Mouse (Mus musculus) myocyte (in vitro differentiated cells): ENCODE measurements around the gene Shroom1.

Experiments
- CEBPB ChIP-seq: IDR thresholded peaks from 2 replicates; pipeline ENCODE4 v1.6.1; 2011; ENCODE audit warnings: mild to moderate bottlenecking, moderate library complexity; ENCODE audit not compliant: poor library complexity, insufficient read depth, severe bottlenecking
- E2F4 ChIP-seq: IDR thresholded peaks from one replicate; pipeline ENCODE4 v1.6.1; 2011; ENCODE audit warnings: mild to moderate bottlenecking, control low read depth, moderate library complexity; ENCODE audit not compliant: insufficient read depth
- MAX ChIP-seq: IDR thresholded peaks from one replicate; pipeline ENCODE4 v1.6.1; 2011; ENCODE audit warnings: low read depth, mild to moderate bottlenecking, control low read depth
- MYOG ChIP-seq, 3 experiments: IDR thresholded peaks; one replicate each; pipeline ENCODE4 v1.6.1; 2011; ENCODE audit warnings: control low read depth in 2 of 3, low read depth in 2 of 3, mild to moderate bottlenecking in 2 of 3; ENCODE audit not compliant: insufficient read length in 2 of 3, control insufficient read depth in 1 of 3, insufficient read depth in 1 of 3
- POLR2A ChIP-seq: IDR thresholded peaks from one replicate; pipeline ENCODE4 v1.6.1; 2011; ENCODE audit warnings: low read depth, mild to moderate bottlenecking, control low read depth, moderate library complexity; ENCODE audit not compliant: insufficient read length
- POLR2AphosphoS2 ChIP-seq: IDR thresholded peaks from one replicate; pipeline ENCODE4 v1.6.1; 2011; ENCODE audit warnings: low read depth, control low read depth; ENCODE audit not compliant: insufficient read length
- TCF12 ChIP-seq: IDR thresholded peaks from one replicate; pipeline ENCODE4 v1.6.1; 2011; ENCODE audit warnings: mild to moderate bottlenecking, control low read depth; ENCODE audit not compliant: poor library complexity, insufficient read depth, severe bottlenecking
- TCF3 ChIP-seq: IDR thresholded peaks from one replicate; pipeline ENCODE4 v1.6.1; 2011; ENCODE audit warnings: low read depth, control low read depth; ENCODE audit not compliant: insufficient read length
- USF1 ChIP-seq: IDR thresholded peaks from one replicate; pipeline ENCODE4 v1.6.1; 2011; ENCODE audit warnings: low read depth, mild to moderate bottlenecking, control low read depth, moderate library complexity

DNA sequence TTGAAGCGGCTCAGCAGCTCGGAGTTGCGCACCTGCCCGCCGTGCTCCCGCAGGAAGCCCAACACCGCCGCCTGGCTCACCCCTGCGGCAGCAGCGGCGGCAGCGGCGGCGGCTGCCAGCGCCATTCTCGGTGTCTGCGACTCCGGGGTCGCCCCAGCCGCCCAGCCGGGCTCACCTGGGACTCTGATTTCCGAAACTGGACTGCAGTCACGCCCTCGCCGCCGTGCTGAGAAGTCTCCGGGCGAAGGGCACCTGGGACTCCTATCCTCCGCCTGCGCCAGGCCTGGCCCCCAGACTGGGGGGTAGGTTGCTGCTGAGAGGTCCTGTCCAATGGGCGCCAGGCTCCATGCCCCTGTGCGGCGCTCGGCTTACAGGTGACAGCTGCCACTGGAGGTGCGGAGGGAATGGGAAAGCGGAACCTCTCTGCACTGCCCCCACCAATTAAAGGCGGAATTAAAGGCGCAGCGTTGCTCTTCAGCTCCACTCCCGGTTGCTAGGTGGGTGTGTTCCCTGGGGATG, 22.8 kb downstream of the Shroom1 start, which contains the start of the genes Gm9945 and Sowaha:
- TF ChIP-seq USF1 = no peak
- TF ChIP-seq TCF12 = no peak
- TF ChIP-seq E2F4 = no peak
- no peak for TF ChIP-seq POLR2A
- no peak for TF ChIP-seq POLR2AphosphoS2
- TF ChIP-seq MYOG (IDR thresholded peaks at IDR 0.05; ENCODE audit: control insufficient read depth in 1 of 3, insufficient read depth in 1 of 3, insufficient read length in 2 of 3, low read depth in 2 of 3) = no peak
- TF ChIP-seq MAX = no peak
- TF ChIP-seq TCF3 = no peak
- no peak for TF ChIP-seq CEBPB
